Mouse (Mus musculus) lung, embryonic 16.5 days (tissue): ENCODE data around the gene Parp4. TPM values are rescaled to one million over a fixed set of nuclear protein-coding genes. Genes with fewer than 3 reads are reported as not detected.

Experiments used
- ATAC-seq: fragments of 200-750 bp; cut with Nextera tagmentation; 2 replicates; pipeline ENCODE4 v1.8.0; 2017; ENCODE audit warnings: low read depth, mild to moderate bottlenecking, moderate library complexity
- H3K27ac ChIP-seq: fragments of 300-500 bp; sonication (generic); 2 replicates; pipeline ENCODE4 v1.5.1; 2014; ENCODE audit warnings: mild to moderate bottlenecking, control low read depth, low read length
- H3K27me3 ChIP-seq: fragments of 300-500 bp; sonication (generic); 2 replicates; pipeline ENCODE4 v1.6.1; 2014; ENCODE audit warnings: low read depth, low read length, mixed read lengths; ENCODE audit not compliant: control insufficient read depth, insufficient read depth
- H3K36me3 ChIP-seq: fragments of 300-500 bp; sonication (generic); 2 replicates; pipeline ENCODE4 v1.6.1; 2014; ENCODE audit warnings: low read length; ENCODE audit not compliant: control insufficient read depth, insufficient read depth
- H3K4me1 ChIP-seq: fragments of 300-500 bp; sonication (generic); replicated peaks from 2 replicates; pipeline ENCODE4 v1.6.1; 2014; ENCODE audit warnings: low read length, mixed read lengths; ENCODE audit not compliant: control insufficient read depth, insufficient read depth
- H3K4me2 ChIP-seq: fragments of 300-500 bp; sonication (generic); 2 replicates; pipeline ENCODE4 v1.6.1; 2014; ENCODE audit warnings: low read depth, low read length, control low read depth
- H3K4me3 ChIP-seq: fragments of 300-500 bp; sonication (generic); 2 replicates; pipeline ENCODE4 v1.5.1; 2014; ENCODE audit warnings: mild to moderate bottlenecking, low read length, control low read depth
- H3K9ac ChIP-seq: fragments of 300-500 bp; sonication (generic); 2 replicates; pipeline ENCODE4 v1.6.1; 2014; ENCODE audit warnings: low read length, control low read depth
- H3K9me3 ChIP-seq: fragments of 300-500 bp; sonication (generic); 2 replicates; pipeline ENCODE4 v1.6.1; 2016; ENCODE audit warnings: low read length; ENCODE audit not compliant: control insufficient read depth
- WGBS: fragments of 180-500 bp; shearing (Covaris S2); extraction: QIAGEN DNeasy Blood & Tissue Kit; methylation state at CpG from one replicate; pipeline ENCODE4 v1.1.7; 2014; 5-methylcytosine and 5-hydroxymethylcytosine counted together
- polyA plus RNA-seq: library from polyadenylated mRNA; unstranded; fragments of >200 nt; fragmentation: Nextera tagmentation; extraction: Ambion mirVana; gene quantifications from 2 replicates; pipeline ENCODE4 v1.2.1, GENCODE M21; 2015

Parp4 gene
- polyA plus RNA-seq, 1 experiment from 2014 or later = 7.7 TPM

GRCm38 (mm10) chr14:56647206-56647605 lies 71.8 kb downstream of the Parp4 start:
- ATAC-seq = no peak

GRCm38 (mm10) chr14:56649448-56649847 lies 74.0 kb downstream of the Parp4 start:
- Histone ChIP-seq H3K4me1 (no peaks in the 10 kb centered on the region), H3K4me3 (no peak overlapping the region), H3K27me3 (no peaks in the 10 kb centered on the region), H3K4me2 (no peak overlapping the region), H3K27ac (no peak overlapping the region), H3K36me3 (peaks cover 10% of the 10 kb centered on the region), H3K9me3 (peaks cover 8% of the 10 kb centered on the region), H3K9ac (no peak overlapping the region)
- 0 out of 2 replicates have a peak, but pooled peaks have one; percentile 26 for ATAC-seq

More at GRCm38 (mm10) chr14:56647206-56647605, 71.8 kb downstream of the Parp4 start:
- Histone ChIP-seq H3K36me3 (no peaks in the 10 kb centered on the region), H3K4me3 (no peak overlapping the region), H3K9me3 (no peaks in the 10 kb centered on the region), H3K4me2 (no peak overlapping the region), H3K9ac (no peak overlapping the region), H3K27me3 (no peaks in the 10 kb centered on the region), H3K27ac (no peak overlapping the region), H3K4me1 (no peaks in the 10 kb centered on the region)
- 52% methylated on average over 7 of the region's 7 CpGs for WGBS

GRCm38 (mm10) chr14:56665651-56666050 lies 90.2 kb downstream of the Parp4 start:
- ATAC-seq = no peak
- Histone ChIP-seq H3K4me3 (no peak overlapping the region), H3K36me3 (no peaks in the 10 kb centered on the region), H3K4me2 (no peak overlapping the region), H3K9me3 (no peaks in the 10 kb centered on the region), H3K27ac (no peak overlapping the region), H3K27me3 (no peaks in the 10 kb centered on the region), H3K4me1 (peaks cover 14% of the 10 kb centered on the region), H3K9ac (no peak overlapping the region)
- WGBS = 46% methylated on average over 5 of the region's 5 CpGs

- WGBS = 74% methylated on average over 3 of the region's 3 CpGs
- peaks cover 14% of the 10 kb centered on the region for H3K4me1 ChIP-seq
- no peak overlapping the region for H3K27ac ChIP-seq
- no peaks in the 10 kb centered on the region for H3K27me3 ChIP-seq
- no peak overlapping the region for H3K4me2 ChIP-seq
- H3K36me3 ChIP-seq = no peaks in the 10 kb centered on the region
- H3K9ac ChIP-seq = no peak overlapping the region
- no peak for ATAC-seq
- H3K4me3 ChIP-seq = peak overlapping the region; percentile 77; the same call in 1 of the 2 replicates
- no peaks in the 10 kb centered on the region for H3K9me3 ChIP-seq
These were observed 91.5 kb downstream of the Parp4 start for GRCm38 (mm10) chr14:56666909-56667308.

GRCm38 (mm10) chr14:56667969-56668802 lies 92.8 kb downstream of the Parp4 start, which contains the start of gene Mphosph8:
Gene Mphosph8, plus strand, starts transcription at chr14:56668248.
- H3K4me3 ChIP-seq = peak within 1 kb of the TSS; percentile 77
- no peaks in the 10 kb centered on the region for H3K9me3 ChIP-seq
- WGBS = under 1% methylated on average over 70 of the region's 70 CpGs
- peak within 1 kb of the TSS; percentile 79 for H3K4me2 ChIP-seq
- H3K27me3 ChIP-seq = no peaks in the 10 kb centered on the region
- ATAC-seq = peak; percentile 100
- H3K27ac ChIP-seq = peak within 1 kb of the TSS; percentile 85
- H3K4me1 ChIP-seq = peaks cover 14% of the 10 kb centered on the region
- peaks cover 2% of the 10 kb centered on the region; the same call in 1 of the 2 replicates for H3K36me3 ChIP-seq
- peak within 1 kb of the TSS; percentile 74 for H3K9ac ChIP-seq

- H3K36me3 ChIP-seq = peaks cover 4% of the 10 kb centered on the region; the same call in 1 of the 2 replicates
- peak overlapping the region; percentile 77 for H3K4me3 ChIP-seq
- WGBS = 2% methylated on average over 13 of the region's 13 CpGs
These were observed 93.7 kb downstream of the Parp4 start for GRCm38 (mm10) chr14:56669046-56669620.

GRCm38 (mm10) chr14:56685426-56685825 lies 110.0 kb downstream of the Parp4 start:
- Histone ChIP-seq H3K27me3 (no peaks in the 10 kb centered on the region), H3K9ac (no peak overlapping the region), H3K9me3 (no peaks in the 10 kb centered on the region), H3K4me1 (no peaks in the 10 kb centered on the region), H3K4me3 (no peak overlapping the region), H3K36me3 (peaks cover 31% of the 10 kb centered on the region), H3K27ac (no peak overlapping the region), H3K4me2 (no peak overlapping the region)
- whole genome bisulfite sequencing = 46% methylated on average over 1 of the region's 1 CpGs
- ATAC-seq = no peak

More at GRCm38 (mm10) chr14:56669046-56669620, 93.7 kb downstream of the Parp4 start:
- H3K9me3 ChIP-seq = no peaks in the 10 kb centered on the region
- H3K27ac ChIP-seq = no peak overlapping the region
- no peak for ATAC-seq
- H3K27me3 ChIP-seq = no peaks in the 10 kb centered on the region
- peaks cover 14% of the 10 kb centered on the region for H3K4me1 ChIP-seq
- peak overlapping the region; percentile 71 for H3K4me2 ChIP-seq
- H3K9ac ChIP-seq = peak overlapping the region; percentile 74

- Histone ChIP-seq H3K4me1 (no peaks in the 10 kb centered on the region), H3K4me3 (no peak overlapping the region), H3K36me3 (peaks cover 50% of the 10 kb centered on the region), H3K27me3 (no peaks in the 10 kb centered on the region), H3K27ac (no peak overlapping the region), H3K4me2 (no peak overlapping the region), H3K9ac (no peak overlapping the region), H3K9me3 (no peaks in the 10 kb centered on the region)
- WGBS = 75% methylated on average over 1 of the region's 1 CpGs
- no peak for ATAC-seq
These were observed 113.7 kb downstream of the Parp4 start for GRCm38 (mm10) chr14:56689116-56689515.

GRCm38 (mm10) chr14:56689766-56690165 lies 114.3 kb downstream of the Parp4 start:
- no peak for ATAC-seq
- Histone ChIP-seq H3K27ac (no peak overlapping the region), H3K9ac (no peak overlapping the region), H3K9me3 (no peaks in the 10 kb centered on the region), H3K4me3 (no peak overlapping the region), H3K36me3 (peaks cover 51% of the 10 kb centered on the region), H3K27me3 (no peaks in the 10 kb centered on the region), H3K4me2 (no peak overlapping the region), H3K4me1 (no peaks in the 10 kb centered on the region)
- WGBS = 88% methylated on average over 1 of the region's 1 CpGs
